Mouse (Mus musculus) layer of hippocampus, adult 2 months (tissue): ENCODE data around the gene Olfr1489. TPM values are rescaled to one million over a fixed set of nuclear protein-coding genes. Genes with fewer than 3 reads are reported as not detected.
"Not testable (repeated sequence)": the region's sequence is repeated elsewhere in the genome, so short reads cannot be mapped to it uniquely, and the experiment has no call there.

ENCODE experiments used
- DNase-seq, 2 experiments: peaks; one replicate each; pipeline ENCODE4 v3.0.0; 2022; ENCODE audit warnings: low spot score in 2 of 2
- H3K27ac ChIP-seq: fragments of 200-600 bp; 2 replicates; pipeline ENCODE4 v1.8.1; 2022
- H3K4me3 ChIP-seq: fragments of 200-600 bp; 2 replicates; pipeline ENCODE4 v1.8.1; 2022; ENCODE audit warnings: mild to moderate bottlenecking
- CTCF ChIP-seq: fragments of 200-600 bp; conservative IDR thresholded peaks from 2 replicates; pipeline ENCODE4 v1.8.1; 2022; ENCODE audit warnings: antibody characterized with exemption, mild to moderate bottlenecking, moderate library complexity
- long read RNA-seq, 2 experiments: library from polyadenylated mRNA; stranded (forward); transcript quantifications; one replicate each; pipeline ENCODE4 v2.0.0; 2021; ENCODE audit warnings: borderline mapping rate in 2 of 2
- microRNA-seq, 2 experiments: library from miRNA; unstranded; fragments of <30 nt; microRNA quantifications; one replicate each; pipeline ENCODE4 v1.2.0; 2021
- total RNA-seq, 2 experiments: library from RNA; stranded (reverse); gene quantifications; 2 replicates each; pipeline ENCODE4 v1.2.3; 2021

The Olfr1489 gene
- not detected for total RNA-seq
- long read RNA-seq, experiment 1: 0 reads
- long read RNA-seq, experiment 2: 0 reads

DNA sequence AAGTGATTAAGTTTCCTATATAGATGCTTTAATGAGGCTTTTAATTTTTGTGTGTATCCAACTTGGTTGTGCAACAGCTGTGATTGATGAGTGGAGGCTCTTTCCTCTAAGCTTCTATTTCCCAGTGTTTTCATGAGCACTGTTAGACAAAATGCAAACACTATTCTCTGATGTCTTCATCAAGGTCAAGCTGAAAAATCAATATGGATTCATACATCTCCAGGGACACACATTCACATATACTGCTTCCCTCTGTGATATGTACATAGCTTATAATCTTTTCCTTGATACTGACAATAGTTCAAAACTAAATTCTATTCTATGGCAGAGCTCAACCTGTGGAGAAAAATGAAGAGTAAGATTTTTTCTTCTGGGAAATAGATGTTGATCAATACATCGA is at the start of gene Olfr1489:
Gene Olfr1489 (plus strand): TSS at position 301 of the 400 bp plus-strand sequence.
- Histone ChIP-seq H3K4me3 (no peak within 1 kb of the TSS), H3K27ac (no peak within 1 kb of the TSS)
- no peak for TF ChIP-seq CTCF
- DNase-seq: no peak

DNA sequence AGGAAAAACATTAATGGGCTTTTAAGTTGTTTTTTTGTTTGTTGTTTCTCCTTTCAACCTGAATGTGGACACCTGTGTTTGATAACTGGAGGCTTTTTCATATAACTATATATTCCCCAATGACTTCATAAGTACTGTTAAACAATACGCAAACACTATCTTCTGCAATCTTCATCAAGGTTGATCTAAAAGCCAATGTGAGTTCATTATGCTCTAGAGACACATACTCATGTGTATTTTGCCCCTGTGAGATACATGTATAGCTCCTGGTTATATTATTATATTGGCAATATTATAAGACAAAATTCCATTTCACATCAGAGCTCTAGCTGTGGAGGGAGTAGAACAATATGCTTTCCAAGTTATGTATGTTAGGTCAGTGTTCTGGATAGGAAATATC is 48.2 kb upstream of the Olfr1489 start, which contains the start of gene Olfr1484:
Gene Olfr1484 (plus strand): TSS at position 301 of the 400 bp plus-strand sequence.
- Histone ChIP-seq H3K4me3 (no peak within 1 kb of the TSS), H3K27ac (no peak within 1 kb of the TSS)
- DNase-seq: no peak
- no peak for TF ChIP-seq CTCF

GRCm38 (mm10) chr19:13617075-13617474 is 14.3 kb upstream of the Olfr1489 start, which contains the start of gene Olfr1487:
TSS of gene Olfr1487 (plus strand) at chr19:13617375.
- DNase-seq, H3K4me3 ChIP-seq, H3K27ac ChIP-seq: not testable (repeated sequence)

DNA sequence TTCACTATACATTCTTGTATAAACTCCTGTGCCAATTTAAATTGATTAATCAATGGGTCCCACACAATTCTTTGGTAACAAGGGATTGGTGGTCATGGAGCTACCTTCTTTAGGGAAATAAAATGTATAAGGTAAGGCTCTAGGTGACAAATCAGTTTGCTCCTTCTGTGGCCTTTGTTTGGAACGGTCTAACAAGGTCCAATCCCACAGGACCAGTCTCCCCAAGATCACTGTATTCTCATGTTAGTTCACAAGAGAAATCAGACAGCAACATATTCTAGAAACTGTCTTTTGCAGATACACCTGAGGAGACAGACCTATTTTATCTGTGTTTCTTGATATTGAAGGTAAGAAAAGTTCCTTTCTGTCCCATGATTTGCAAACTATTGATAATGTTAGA is 19.4 kb downstream of the Olfr1489 start, which contains the start of gene Olfr1490:
Gene Olfr1490 (plus strand): TSS at position 301 of the 400 bp plus-strand sequence.
- Histone ChIP-seq H3K27ac (no peak within 1 kb of the TSS), H3K4me3 (no peak within 1 kb of the TSS)
- no peak for TF ChIP-seq CTCF
- DNase-seq: no peak

Small RNA genes lying within 50 kb of the gene (microRNA-seq; reads per million reads assigned to microRNA genes)
- gene Gm22323 (0 reads per million in 2 experiments), gene Gm23931 (0 reads per million in 2 experiments)

Other genes with a start within 250 kb of the Olfr1489 start
- gene Olfr1469, start 223.8 kb upstream of the Olfr1489 start, total RNA-seq: not detected
- not detected for gene Olfr1471, start 188.2 kb upstream of the Olfr1489 start, total RNA-seq
- gene Olfr1472, start 175.5 kb upstream of the Olfr1489 start, total RNA-seq: not detected
- not detected for gene Olfr1474, start 162.1 kb upstream of the Olfr1489 start, total RNA-seq
- gene Olfr1475, start 151.4 kb upstream of the Olfr1489 start, total RNA-seq: not detected
- not detected for gene Olfr1477, start 131.1 kb upstream of the Olfr1489 start, total RNA-seq
- not detected for gene Olfr1480, start 103.7 kb upstream of the Olfr1489 start, total RNA-seq
- gene Olfr1484, start 48.1 kb upstream of the Olfr1489 start, total RNA-seq: not detected
- not detected for gene Olfr1487, start 14.2 kb upstream of the Olfr1489 start, total RNA-seq
- gene Olfr1490, start 19.5 kb downstream of the Olfr1489 start, total RNA-seq: not detected
- gene Olfr1491, start 65.6 kb downstream of the Olfr1489 start, total RNA-seq: not detected
- gene Olfr1493-ps1, start 91.7 kb downstream of the Olfr1489 start, total RNA-seq: not detected
- gene Olfr1494, start 108.1 kb downstream of the Olfr1489 start, total RNA-seq: not detected
- not detected for gene Olfr1495, start 133.0 kb downstream of the Olfr1489 start, total RNA-seq
- not detected for gene Olfr1496, start 146.3 kb downstream of the Olfr1489 start, total RNA-seq
- gene Olfr1497, start 166.6 kb downstream of the Olfr1489 start, total RNA-seq: not detected
- not detected for gene Olfr1499, start 187.8 kb downstream of the Olfr1489 start, total RNA-seq
- not detected for gene Olfr1500, start 198.9 kb downstream of the Olfr1489 start, total RNA-seq
- not detected for gene Olfr1501, start 219.1 kb downstream of the Olfr1489 start, total RNA-seq
- gene Olfr1502, start 230.2 kb downstream of the Olfr1489 start, total RNA-seq: not detected